Mouse (Mus musculus) forebrain, embryonic 12.5 days (tissue): ENCODE results near the gene Cd81. TPM values are rescaled to one million over a fixed set of nuclear protein-coding genes. Genes with fewer than 3 reads are reported as not detected.

ENCODE experiments used
- ATAC-seq: fragments of 200-750 bp; cut with Nextera tagmentation; 2 replicates; pipeline ENCODE4 v1.8.0; 2017; ENCODE audit warnings: moderate TSS enrichment; ENCODE audit not compliant: low FRiP score
- H3K27ac ChIP-seq: fragments of 300-500 bp; sonication (generic); 2 replicates; pipeline ENCODE4 v1.5.1; 2016; ENCODE audit warnings: mild to moderate bottlenecking
- H3K27me3 ChIP-seq: fragments of 300-500 bp; sonication (generic); 2 replicates; pipeline ENCODE4 v1.6.1; 2016; ENCODE audit warnings: mild to moderate bottlenecking
- H3K36me3 ChIP-seq: fragments of 300-500 bp; sonication (generic); replicated peaks from 2 replicates; pipeline ENCODE4 v1.6.1; 2016; ENCODE audit warnings: mild to moderate bottlenecking
- H3K4me1 ChIP-seq: fragments of 300-500 bp; sonication (generic); 2 replicates; pipeline ENCODE4 v1.6.1; 2016
- H3K4me2 ChIP-seq: fragments of 300-500 bp; sonication (generic); 2 replicates; pipeline ENCODE4 v1.6.1; 2016; ENCODE audit warnings: mild to moderate bottlenecking, moderate library complexity
- H3K4me3 ChIP-seq: fragments of 300-500 bp; sonication (generic); replicated peaks from 2 replicates; pipeline ENCODE4 v1.5.1; 2016; ENCODE audit warnings: mild to moderate bottlenecking
- H3K9ac ChIP-seq: fragments of 300-500 bp; sonication (generic); 2 replicates; pipeline ENCODE4 v1.6.1; 2016; ENCODE audit warnings: mild to moderate bottlenecking
- H3K9me3 ChIP-seq: fragments of 300-500 bp; sonication (generic); 2 replicates; pipeline ENCODE4 v1.6.1; 2016
- WGBS: fragments of 180-500 bp; shearing (Covaris S2); methylation state at CpG from one replicate; pipeline ENCODE4 v1.1.7; 2016; 5-methylcytosine and 5-hydroxymethylcytosine counted together
- polyA plus RNA-seq: library from polyadenylated mRNA; unstranded; fragments of >200 nt; fragmentation: Nextera tagmentation; extraction: Ambion mirVana; gene quantifications from 2 replicates; pipeline ENCODE4 v1.2.1, GENCODE M21; 2016

The Cd81 gene
- polyA plus RNA-seq, 1 experiment from 2014 or later: 205 TPM

- no peaks in the 10 kb centered on the region for H3K36me3 ChIP-seq
- no peaks in the 10 kb centered on the region for H3K27me3 ChIP-seq
- H3K9me3 ChIP-seq: no peaks in the 10 kb centered on the region
- 75% methylated on average over 5 of the region's 5 CpGs for WGBS
- ATAC-seq: no peak
- H3K4me1 ChIP-seq: peaks cover 17% of the 10 kb centered on the region
- no peak overlapping the region for H3K4me2 ChIP-seq
- no peak overlapping the region for H3K4me3 ChIP-seq
- H3K9ac ChIP-seq: no peak overlapping the region
- H3K27ac ChIP-seq: no peak overlapping the region
These were observed 40.2 kb upstream of the Cd81 start for GRCm38 (mm10) chr7:143012230-143012875.

DNA sequence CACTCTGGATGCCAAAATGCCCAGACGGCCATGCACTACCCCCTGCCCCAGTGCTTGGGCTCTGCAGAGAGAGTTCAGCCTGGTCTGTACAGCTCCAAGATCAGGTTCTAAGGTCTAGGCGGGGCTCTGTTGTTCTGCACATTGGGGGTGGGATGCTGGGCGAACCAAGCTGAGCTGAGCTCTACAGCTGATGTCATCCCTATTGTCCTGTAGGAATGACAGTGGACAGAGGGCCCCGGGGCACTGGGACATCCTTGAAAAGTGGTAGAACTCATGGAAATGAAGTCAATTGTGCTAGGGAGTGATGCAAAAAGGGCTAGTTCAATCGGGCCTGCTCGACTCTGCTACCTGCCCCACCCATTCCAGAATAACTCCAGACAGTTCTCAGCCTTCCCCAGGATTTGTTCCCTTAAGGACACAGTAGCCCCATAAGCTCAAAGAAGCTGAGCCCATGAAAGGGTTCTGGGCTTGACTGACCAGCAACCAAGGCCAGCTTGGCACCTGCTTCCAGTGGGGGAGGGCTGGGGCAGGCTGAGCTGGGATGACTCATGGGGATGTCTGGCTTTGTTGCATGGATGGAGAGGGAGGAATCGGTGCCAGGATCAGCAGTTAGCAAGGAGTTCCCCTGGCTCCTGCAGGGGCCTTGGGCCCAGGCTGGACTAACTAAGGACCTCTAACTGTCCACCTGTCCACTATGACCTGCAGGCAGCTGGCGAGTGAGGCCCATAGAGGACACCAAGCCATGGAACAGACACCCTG lies 38.9 kb upstream of the Cd81 start:
- H3K27me3 ChIP-seq: no peaks in the 10 kb centered on the region
- no peak overlapping the region for H3K4me2 ChIP-seq
- no peaks in the 10 kb centered on the region for H3K36me3 ChIP-seq
- 70% methylated on average over 8 of the region's 8 CpGs for WGBS
- ATAC-seq: no peak
- no peaks in the 10 kb centered on the region for H3K9me3 ChIP-seq
- peaks cover 17% of the 10 kb centered on the region for H3K4me1 ChIP-seq
- H3K9ac ChIP-seq: no peak overlapping the region
- H3K27ac ChIP-seq: no peak overlapping the region
- H3K4me3 ChIP-seq: no peak overlapping the region

DNA sequence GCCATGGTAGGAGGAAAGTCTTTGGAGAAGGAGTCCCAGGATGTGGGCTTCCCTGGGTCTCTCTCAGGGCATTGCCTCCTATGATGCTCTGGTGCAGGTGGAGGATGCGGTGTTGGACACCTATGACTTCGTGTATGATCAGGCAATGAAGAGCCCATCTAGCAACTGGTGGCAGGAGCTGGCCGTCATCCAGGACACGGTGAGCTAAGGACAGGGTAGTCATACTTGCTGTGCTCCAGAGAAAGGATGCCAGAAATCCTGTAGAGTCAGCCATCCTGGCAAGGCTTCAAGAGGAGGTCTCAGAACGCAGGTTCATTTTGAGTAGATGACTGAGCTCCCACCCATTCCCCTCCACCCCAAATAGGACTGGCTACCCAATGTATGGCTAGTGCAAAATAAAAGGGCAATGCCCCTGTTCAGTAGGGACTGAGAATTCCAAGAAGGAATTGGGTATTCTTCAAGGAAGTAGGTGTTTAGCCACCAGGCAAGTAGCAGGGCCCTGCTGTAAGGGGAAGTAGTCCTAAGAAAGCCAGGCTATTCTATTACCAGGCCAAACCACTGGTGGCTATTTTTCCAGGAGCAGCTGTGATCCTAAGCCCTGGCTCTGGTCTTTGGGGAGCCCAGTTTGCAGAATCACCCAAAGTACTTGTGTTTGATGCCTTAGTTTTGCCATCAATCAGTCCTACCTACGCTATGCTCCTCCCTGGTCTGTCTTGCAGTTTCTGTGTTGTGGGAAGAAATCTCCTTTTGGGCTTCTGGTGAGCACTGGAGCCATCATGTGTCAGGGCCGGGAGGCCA lies 37.5 kb upstream of the Cd81 start:
- Histone ChIP-seq H3K36me3 (no peaks in the 10 kb centered on the region), H3K4me1 (peaks cover 14% of the 10 kb centered on the region), H3K9me3 (no peaks in the 10 kb centered on the region), H3K9ac (no peak overlapping the region), H3K27ac (no peak overlapping the region), H3K4me2 (no peak overlapping the region), H3K4me3 (no peak overlapping the region), H3K27me3 (no peaks in the 10 kb centered on the region)
- 86% methylated on average over 7 of the region's 7 CpGs for WGBS
- no peak for ATAC-seq

DNA sequence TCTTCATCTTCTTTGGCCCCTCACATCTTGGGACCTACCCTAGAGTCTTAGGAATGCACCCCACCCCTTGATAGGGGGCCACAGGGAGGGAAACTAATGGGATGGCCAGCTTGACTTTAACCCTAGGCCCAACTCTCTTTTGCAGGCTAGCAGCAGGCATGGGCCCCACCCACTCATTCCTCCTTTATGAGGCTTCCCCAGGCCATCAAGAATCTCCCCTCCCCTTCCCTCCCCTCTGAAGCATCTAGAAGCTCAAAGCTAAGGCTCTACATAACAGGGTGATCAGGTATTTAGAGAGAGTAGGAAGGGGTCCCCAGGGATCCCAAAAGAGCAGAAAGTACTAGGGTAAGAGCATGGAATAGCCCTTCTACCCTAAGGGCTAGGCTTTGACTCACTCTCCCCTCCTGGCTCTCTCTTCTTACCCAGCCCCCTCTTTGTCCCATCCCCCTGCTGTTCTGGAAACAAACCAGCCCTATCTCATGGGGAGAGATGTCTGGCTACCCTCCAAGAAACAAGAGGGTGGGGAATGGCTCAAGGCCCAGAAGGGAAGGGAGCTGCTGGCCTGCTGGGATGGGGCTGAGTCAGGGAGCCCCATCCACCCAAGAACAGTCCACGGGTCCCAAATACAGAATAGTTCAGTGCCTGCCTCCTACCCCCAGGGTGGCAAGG lies 36.6 kb upstream of the Cd81 start:
- 9% methylated on average over 1 of the region's 1 CpGs for WGBS
- Histone ChIP-seq H3K4me2 (no peak overlapping the region), H3K4me3 (no peak overlapping the region), H3K27ac (no peak overlapping the region), H3K36me3 (no peaks in the 10 kb centered on the region), H3K9ac (no peak overlapping the region), H3K27me3 (no peaks in the 10 kb centered on the region), H3K9me3 (no peaks in the 10 kb centered on the region), H3K4me1 (peaks cover 14% of the 10 kb centered on the region)
- no peak for ATAC-seq

DNA sequence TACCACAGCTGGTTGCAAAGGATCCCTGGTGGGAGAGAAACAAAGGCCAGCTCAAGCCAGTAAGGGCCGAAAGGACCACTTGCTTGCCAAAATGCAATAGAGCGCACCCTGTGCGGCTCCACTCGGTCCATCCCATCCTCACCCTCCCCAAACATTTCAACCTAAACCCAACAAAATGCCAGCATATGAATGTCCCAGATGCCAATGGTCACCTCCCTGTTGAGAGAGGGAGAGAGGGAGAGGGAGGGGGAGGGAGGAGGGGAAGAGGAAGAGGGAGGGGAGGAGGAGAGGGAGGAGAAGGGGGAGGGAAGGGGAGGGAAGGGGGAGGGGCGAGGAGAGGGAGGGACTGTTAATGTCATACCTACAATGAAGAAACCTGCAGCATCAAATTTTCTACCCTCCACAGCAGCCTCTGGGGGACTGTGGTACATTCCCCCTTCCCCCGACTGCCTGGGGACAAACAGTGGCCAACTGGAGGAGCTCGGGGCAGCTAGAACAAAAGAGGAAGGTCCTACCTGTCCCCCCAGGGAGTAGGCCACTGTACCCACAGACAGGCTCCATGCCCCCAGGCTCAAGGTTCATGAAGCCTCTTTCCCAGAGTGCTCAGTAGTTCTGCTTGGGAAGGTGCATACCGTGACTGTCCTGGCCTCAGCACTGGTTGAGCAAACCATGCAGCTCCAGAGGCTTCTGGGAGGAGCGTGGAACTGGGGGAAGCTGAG lies 36.0 kb upstream of the Cd81 start:
- WGBS: 44% methylated on average over 9 of the region's 9 CpGs

DNA sequence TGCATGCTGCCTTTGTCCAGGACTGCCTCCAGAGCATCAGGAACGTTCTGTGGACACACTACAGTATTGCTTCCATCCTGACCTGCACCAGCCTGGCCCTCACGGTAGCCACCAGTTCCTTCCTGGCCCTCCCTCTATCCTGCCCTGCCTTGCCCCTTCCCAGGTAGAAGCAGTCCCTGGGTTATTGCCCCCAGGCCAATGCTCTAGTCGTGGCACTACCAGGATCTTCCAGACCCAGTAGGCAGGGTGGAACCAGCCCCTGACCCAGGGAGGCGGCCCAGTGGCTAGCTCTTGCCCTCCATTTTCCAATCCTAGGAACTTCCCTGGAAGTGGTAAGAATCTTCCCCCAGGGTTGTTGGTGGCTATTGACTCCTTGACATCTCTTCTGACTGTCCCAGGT lies 35.4 kb upstream of the Cd81 start:
- Histone ChIP-seq H3K36me3 (no peaks in the 10 kb centered on the region), H3K9ac (no peak overlapping the region), H3K4me1 (peaks cover 12% of the 10 kb centered on the region), H3K27me3 (no peaks in the 10 kb centered on the region), H3K9me3 (no peaks in the 10 kb centered on the region), H3K4me3 (no peak overlapping the region), H3K27ac (no peak overlapping the region), H3K4me2 (no peak overlapping the region)
- WGBS: 68% methylated on average over 4 of the region's 4 CpGs
- no peak for ATAC-seq

More for the DNA sequence above, 36.0 kb upstream of the Cd81 start:
- H3K9me3 ChIP-seq: no peaks in the 10 kb centered on the region
- no peak overlapping the region for H3K9ac ChIP-seq
- no peaks in the 10 kb centered on the region for H3K27me3 ChIP-seq
- no peaks in the 10 kb centered on the region for H3K36me3 ChIP-seq
- no peak overlapping the region for H3K27ac ChIP-seq
- peaks cover 14% of the 10 kb centered on the region for H3K4me1 ChIP-seq
- no peak for ATAC-seq
- H3K4me3 ChIP-seq: no peak overlapping the region
- H3K4me2 ChIP-seq: no peak overlapping the region

GRCm38 (mm10) chr7:143020040-143020439 lies 32.5 kb upstream of the Cd81 start:
- Histone ChIP-seq H3K4me1 (peaks cover 8% of the 10 kb centered on the region), H3K9ac (no peak overlapping the region), H3K9me3 (no peaks in the 10 kb centered on the region), H3K27me3 (no peaks in the 10 kb centered on the region), H3K27ac (no peak overlapping the region), H3K4me3 (no peak overlapping the region), H3K36me3 (0 out of 2 replicates have a peak, but pooled peaks cover 2% of the 10 kb centered on the region), H3K4me2 (no peak overlapping the region)
- ATAC-seq: no peak

- Histone ChIP-seq H3K9me3 (no peaks in the 10 kb centered on the region), H3K4me2 (no peak overlapping the region), H3K36me3 (0 out of 2 replicates have a peak, but pooled peaks cover 4% of the 10 kb centered on the region), H3K27ac (no peak overlapping the region), H3K27me3 (no peaks in the 10 kb centered on the region), H3K4me3 (no peak overlapping the region), H3K9ac (no peak overlapping the region), H3K4me1 (peaks cover 7% of the 10 kb centered on the region)
- WGBS: 87% methylated on average over 3 of the region's 3 CpGs
- no peak for ATAC-seq
These were observed 31.8 kb upstream of the Cd81 start for GRCm38 (mm10) chr7:143020764-143021163.

DNA sequence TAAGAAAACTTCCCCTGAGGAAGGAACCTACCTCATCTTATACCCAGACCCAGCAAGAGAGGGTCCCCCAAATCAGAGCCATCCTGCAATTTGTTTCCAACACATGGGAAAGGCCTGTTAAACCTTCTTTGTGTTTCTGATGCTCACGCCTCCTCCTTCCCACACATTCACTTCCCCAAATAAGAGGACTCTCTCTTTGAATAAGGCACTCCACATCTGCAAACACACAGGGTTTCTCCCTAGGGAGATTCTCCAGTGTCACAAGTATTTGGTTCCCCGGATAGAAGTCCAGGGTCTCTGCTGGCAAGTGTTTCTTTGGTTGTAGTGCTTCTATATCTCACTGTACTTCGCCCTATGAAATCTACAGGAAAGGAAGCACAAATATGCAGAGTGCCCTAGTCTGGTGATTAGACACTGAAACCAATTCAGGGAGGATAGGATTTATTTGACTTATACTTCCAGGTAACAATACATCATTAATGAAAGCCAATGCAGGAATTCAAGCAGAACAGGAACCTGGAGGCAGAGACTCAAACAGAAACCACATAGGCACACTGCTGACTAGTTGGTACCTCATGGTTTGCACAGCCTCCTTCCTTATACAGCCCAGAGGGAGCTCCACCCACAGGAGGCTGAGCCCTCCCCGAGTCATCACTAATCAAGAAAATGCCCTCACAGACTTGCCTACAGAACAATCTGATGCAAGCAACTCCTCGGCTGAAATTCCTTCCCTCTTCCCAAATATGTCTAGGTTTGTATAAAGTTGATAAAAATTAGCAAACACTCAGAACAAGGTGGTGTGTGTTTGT lies 31.0 kb upstream of the Cd81 start:
- Histone ChIP-seq H3K9ac (no peak overlapping the region), H3K27ac (no peak overlapping the region), H3K36me3 (0 out of 2 replicates have a peak, but pooled peaks cover 4% of the 10 kb centered on the region), H3K4me1 (no peaks in the 10 kb centered on the region), H3K27me3 (no peaks in the 10 kb centered on the region), H3K4me3 (no peak overlapping the region), H3K9me3 (no peaks in the 10 kb centered on the region), H3K4me2 (no peak overlapping the region)
- ATAC-seq: no peak
- 68% methylated on average over 5 of the region's 5 CpGs for WGBS

GRCm38 (mm10) chr7:143023499-143023898 lies 29.0 kb upstream of the Cd81 start:
- H3K4me3 ChIP-seq: no peak overlapping the region
- no peaks in the 10 kb centered on the region for H3K27me3 ChIP-seq
- no peak overlapping the region for H3K9ac ChIP-seq
- H3K27ac ChIP-seq: no peak overlapping the region
- no peaks in the 10 kb centered on the region for H3K4me1 ChIP-seq
- H3K9me3 ChIP-seq: no peaks in the 10 kb centered on the region
- H3K36me3 ChIP-seq: 0 out of 2 replicates have a peak, but pooled peaks cover 4% of the 10 kb centered on the region
- H3K4me2 ChIP-seq: no peak overlapping the region
- 92% methylated on average over 2 of the region's 2 CpGs for WGBS
- ATAC-seq: no peak

DNA sequence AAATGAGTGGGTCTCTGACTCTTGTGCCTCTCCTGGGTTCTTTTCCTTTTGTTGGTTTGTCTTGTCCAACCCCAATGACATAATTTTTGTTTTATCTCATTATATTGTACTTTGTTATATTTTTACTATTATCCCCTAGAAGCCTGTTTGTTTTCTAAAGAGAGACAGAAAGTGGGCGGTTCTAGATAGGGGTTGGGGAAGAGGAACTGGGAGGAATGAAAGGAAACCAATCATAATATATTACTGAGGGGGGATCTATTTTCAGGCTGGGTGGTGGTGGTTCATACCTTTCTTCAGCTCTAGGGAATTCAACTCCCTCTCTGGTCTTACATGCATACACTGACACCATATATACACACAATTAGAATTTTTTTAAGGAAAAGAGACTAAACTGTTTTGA lies 28.2 kb upstream of the Cd81 start:
- no peak overlapping the region for H3K4me3 ChIP-seq
- 0 out of 2 replicates have a peak, but pooled peaks cover 4% of the 10 kb centered on the region for H3K36me3 ChIP-seq
- H3K27ac ChIP-seq: no peak overlapping the region
- no peak overlapping the region for H3K9ac ChIP-seq
- no peak for ATAC-seq
- 96% methylated on average over 1 of the region's 1 CpGs for WGBS
- no peaks in the 10 kb centered on the region for H3K4me1 ChIP-seq
- H3K9me3 ChIP-seq: no peaks in the 10 kb centered on the region
- no peak overlapping the region for H3K4me2 ChIP-seq
- no peaks in the 10 kb centered on the region for H3K27me3 ChIP-seq
